Mouse (Mus musculus) heart, adult 9 months (tissue): ENCODE data around the gene Itga3.
A peak's percentile ranks its signal among the peaks of the same experiment; 100 is the strongest.
"Not testable (repeated sequence)": the region's sequence is repeated elsewhere in the genome, so short reads cannot be mapped to it uniquely, and the experiment has no call there.

Experiments
- DNase-seq, 2 experiments: peaks; one replicate each; pipeline ENCODE4 v3.0.0; 2022; ENCODE audit warnings: low spot score in 2 of 2

Gene Itga3

DNA sequence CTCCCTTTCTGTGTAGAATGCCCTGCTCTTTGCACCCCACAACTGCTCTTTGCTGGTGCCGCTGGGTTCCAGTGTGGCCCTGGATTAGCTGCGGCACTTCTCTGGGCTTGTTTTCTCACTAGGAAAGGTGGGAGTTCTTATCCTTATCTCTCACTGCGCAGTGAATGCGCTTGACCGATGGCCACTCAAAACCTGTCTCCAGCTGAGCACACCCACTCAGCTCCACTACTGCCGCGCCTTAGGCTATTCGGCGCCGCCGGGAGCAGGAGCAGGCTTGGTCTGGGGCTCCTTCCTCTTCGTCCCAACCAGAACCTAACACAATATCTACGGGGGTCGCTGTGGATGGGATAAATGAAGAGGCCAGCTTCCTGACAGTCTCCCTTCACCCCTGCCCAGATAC lies 43.0 kb downstream of the Itga3 start:
- no peak for DNase-seq

DNA sequence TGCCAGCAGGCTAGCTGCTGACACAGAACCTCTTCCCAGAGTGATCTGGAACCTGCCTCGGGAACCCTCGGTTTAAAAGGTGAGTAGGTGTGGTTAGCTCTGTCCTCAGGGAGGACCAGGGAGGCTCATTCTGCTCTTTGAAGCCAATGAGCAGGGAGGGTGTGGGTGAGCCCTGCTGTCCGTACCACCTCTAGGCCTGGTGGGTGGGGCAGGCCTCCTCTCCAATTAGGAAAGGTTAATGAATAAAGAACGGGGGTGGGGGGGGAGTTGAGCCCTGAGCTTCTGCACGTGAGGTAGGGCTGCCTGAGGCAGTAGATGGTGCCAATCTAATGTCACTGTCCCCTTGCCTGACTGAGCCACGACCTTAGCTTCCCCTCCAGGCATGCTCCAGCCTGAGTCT lies 43.7 kb downstream of the Itga3 start:
- DNase-seq: no peak

DNA sequence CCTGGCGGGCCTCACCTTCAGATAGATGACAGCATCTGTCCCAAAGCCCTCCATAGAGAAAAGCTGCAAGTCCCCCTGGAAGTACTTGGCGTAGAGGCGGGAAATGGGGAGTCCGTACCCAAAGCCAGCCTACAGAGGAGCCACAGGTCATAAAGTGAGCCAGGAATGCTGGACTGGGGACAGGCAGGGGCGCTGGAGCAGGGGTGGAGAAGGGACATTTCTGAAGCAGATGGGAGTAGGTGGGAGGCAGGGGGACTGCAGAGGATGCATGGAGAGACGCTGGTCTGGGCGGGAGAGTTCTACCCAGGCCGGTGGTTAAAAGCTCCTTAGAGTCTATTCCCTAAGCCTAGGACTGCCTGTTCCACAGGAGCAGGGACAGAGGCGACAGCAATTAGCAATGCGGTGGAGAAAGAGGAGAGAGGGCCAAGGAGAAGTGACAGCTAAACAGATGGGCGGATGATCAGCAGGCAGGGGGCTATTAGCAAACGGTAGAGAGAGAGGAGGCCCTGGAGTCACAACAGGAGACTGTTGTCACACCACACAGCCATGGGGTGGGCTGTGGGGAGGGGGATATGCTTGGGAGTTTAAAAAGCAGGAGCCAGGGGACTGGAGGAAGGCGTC lies 48.6 kb downstream of the Itga3 start:
- DNase-seq: no peak

DNA sequence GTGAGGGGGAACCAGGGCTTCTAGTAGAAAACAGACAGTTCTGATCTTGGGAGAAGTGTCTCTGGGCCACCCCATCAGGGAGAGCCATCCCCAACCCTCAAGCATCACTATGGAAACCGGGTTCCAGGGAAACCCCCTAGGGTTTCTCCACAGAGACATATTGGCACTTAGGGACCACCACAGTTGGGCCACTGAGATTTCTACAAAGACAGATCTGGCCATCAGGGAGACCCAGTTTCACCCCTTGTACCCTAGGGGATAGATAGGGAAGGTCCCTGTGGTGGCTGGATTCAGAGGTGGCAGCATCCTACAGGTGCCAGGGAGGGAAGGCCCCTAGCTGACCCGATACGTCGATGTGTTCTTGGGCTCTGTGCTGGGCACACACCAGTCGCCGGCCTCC lies 49.8 kb downstream of the Itga3 start:
- no peak for DNase-seq

DNA sequence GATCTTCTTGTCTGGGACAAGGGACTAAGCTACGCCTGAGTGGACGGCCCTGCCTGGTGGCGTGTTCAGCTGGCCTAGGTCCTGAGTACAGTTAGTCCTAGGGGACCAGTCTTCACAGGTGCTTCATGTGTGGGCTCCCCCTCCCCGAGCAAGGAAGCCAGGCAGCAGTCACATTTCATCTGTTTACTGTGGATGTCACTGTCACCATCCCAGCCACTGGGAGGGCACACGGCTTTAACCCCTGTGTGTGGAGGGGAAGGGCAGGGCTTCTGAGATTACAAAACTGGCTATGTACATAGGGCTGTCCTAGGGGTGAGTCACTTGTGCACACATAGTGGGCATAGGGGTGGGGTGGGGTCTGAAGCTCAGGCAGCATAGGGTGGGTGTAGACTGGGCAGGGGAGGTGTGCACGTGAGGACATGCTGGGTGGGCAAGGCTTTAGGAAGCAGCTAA lies 50.5 kb downstream of the Itga3 start:
- no peak for DNase-seq

DNA sequence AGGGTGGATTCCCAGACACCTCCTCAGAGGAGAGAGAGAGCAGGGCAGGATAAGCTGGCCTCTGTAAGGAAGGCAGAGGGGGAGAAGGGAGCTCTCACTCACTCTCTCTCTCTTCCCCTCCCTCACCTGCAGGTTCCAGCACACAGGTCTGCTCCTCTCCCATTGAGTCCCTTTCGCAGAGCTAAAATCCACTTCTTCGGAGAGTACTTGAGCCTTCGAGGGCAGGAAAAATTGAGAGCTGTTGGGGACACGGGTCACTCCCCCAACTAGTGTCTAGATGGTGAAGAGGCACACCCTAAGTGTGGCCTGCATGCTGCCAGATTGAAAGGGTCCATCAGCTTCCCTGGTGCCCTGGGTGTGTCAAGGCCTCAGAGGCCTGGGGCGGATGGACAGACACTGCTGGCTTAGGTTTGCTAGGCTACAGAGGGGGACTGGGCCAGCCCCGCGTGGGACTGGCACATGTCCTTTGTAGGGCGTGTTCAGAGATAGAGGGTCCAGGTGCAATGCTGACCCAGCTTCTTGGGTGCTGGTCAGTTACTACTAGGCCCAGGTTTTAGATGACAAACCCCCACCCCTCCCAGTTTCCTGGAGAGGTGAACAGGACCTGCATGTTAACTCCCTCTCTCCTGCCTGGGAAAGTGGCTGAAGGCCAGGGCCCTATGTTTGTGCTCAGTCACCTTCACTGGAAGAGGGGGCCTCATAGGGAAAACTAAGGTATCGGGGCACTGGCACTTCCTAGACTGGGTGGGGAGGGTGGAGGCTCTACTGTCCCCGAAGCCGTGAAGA lies 51.2 kb downstream of the Itga3 start:
- no peak for DNase-seq

DNA sequence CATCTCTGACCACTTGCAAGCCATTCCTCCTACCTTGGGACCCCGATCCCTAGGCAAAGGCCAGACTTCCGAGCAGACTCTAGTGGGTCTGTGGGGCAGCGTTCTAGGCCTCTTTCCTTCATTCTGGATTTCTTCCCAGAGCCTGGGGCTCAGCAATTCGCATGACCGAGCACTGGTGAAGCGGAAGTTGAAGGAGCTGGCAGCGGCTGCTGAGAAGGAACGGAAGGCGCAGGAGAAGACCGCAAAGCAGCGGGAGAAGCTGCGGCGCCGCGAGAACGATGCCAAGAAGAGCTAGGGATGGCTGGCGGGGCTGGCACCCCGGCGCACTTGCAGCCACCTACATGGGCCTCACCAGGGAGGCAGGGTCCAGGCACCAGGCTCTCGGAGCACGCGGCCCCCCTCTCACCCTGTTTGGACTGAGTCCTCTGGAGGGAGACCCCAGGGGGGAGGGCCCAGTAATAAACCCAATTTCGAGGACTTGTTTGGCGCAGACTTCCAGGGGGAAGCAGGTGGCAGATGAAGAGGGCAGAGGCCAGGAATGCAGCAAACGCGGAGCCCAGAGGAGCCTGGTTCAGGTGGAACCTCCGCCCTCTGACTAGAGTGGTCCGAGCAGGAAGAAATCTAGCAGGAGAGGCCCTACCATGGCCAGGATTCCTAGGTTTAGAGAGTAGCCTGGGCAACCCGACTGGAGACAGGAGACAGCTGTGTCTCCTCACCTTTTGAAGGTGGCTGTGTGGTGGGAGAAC lies 52.0 kb downstream of the Itga3 start:
- DNase-seq: no peak

DNA sequence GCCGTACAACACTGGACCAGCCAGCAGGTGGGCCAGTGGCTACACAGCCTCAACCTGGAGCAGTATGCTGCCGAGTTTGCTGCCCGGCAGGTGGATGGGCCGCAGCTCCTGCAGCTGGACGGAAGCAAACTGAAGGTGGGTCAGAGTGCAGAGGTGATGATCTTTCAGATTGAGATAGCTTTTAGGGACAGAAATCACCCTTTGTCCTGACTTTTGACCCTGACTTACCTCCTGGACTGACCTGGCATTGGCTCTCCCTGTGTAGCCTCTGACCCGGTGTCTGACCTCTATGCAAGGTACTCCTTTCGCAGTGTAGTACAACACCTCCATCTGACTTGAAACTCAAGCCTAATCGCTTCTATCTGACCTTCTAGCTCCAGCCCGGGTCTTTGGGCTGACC lies 53.1 kb downstream of the Itga3 start:
- DNase-seq: no peak

DNA sequence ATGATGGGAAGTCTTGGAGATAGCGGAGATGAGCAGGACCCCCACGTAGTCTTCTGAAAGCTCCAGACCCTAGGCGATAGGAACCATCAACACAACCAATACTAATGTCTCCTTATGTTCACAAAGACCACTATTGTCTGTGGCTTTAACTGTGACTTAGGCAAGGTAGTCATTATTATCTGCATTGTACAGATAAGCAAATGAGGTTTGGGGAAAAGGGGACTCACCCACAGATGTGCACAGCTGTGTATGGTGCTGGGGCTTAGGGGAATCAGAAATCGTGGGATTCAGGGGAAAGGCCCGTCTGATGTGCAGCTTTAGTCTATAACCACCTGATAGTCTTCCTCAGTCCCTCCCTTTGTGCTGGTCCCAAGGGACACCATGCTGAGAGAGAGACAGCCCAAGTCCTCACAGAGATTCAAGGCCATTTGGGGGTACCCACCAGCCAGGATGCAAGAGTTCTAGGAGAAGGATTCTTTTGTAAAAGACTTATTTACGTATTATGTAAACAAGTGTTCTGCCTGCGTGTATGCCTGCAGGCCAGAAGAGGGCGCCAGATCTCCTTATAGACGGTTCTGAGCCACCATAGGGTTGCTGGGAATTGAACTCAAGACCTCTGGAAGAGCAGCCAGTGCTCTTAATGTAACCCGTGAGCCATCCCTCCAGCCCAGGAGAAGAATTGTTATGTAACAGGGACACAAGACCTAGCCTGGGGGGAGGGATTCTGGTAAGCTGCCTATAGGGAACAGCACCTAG lies 54.2 kb downstream of the Itga3 start:
- no peak for DNase-seq

DNA sequence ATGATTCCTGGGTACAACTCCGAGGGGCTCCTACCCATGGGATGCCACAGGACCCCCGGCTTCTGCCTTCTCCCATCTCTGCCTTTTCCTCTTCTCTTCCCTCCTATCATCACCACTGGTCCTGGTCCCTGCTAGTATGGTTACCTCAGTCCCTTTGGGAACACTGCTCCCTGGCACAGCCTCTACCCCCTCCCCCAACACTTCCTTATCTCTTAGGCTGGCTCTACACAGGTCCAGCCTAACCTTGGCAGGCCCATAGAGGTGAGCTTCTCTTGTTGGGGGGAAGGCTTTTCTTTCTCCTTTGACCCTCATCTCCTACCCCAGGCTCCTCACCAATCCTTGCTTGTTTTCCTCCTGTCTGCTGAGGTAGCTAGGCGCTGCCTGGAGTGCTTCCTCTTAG lies 61.1 kb downstream of the Itga3 start:
- DNase-seq: no peak

DNA sequence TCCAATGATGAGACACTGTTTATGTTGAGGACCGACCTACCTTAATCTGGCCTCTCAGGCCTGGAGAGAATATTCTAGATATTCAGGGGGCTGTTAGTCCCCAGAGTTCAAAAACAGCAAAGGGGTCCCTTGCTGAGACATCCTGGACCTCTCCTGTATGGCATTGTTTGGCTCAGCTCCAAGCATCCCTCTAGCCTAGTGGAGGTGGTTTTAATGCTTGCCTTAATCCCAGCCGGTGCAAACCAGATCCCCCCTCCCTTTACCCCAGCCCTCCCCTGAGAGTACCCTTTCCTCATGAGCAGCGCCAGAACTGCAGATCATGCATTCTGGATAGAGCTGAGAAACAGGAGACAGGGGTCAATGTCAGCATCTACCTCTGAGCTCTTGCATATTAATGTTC lies 64.1 kb downstream of the Itga3 start:
- no peak for DNase-seq

DNA sequence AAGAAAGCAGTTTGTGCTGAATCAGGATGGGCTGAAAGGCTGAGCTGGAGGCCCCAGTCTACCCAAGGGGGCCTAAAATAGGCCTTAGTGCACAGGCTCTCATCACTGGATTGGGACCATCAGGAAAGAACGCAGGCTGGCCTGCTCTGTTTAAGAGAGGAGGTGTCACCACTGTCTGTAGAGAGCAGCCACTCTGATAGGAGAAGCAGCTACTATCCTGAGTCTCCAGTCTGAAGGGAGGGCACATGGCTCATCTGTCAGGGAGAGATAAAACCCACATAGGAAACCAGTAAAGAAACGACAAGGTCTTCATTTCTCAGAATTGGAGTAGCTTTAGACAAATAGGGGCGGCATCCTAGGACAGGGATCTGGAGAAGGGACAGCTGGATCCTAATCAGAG lies 64.5 kb downstream of the Itga3 start:
- no peak for DNase-seq

DNA sequence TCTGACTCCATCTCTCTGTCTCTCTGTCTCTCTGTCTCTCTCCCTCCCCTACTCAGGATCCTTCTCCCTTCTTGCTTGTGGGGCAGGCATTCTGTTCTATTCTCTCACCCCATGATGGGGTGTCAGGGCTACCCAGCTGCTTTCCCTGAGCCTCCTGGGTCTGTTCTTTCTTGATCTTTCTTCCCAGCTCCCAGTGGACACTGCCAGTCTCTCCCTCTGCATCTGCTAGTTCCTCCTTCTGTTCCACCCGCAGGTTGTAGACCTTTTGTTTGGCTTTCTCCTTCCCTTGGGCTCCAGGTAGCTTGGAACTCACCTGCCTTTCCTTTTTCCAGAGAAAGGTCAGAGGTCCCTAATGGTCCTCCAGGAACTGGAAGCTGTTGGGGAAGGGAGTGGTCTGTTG lies 65.2 kb downstream of the Itga3 start:
- no peak for DNase-seq

DNA sequence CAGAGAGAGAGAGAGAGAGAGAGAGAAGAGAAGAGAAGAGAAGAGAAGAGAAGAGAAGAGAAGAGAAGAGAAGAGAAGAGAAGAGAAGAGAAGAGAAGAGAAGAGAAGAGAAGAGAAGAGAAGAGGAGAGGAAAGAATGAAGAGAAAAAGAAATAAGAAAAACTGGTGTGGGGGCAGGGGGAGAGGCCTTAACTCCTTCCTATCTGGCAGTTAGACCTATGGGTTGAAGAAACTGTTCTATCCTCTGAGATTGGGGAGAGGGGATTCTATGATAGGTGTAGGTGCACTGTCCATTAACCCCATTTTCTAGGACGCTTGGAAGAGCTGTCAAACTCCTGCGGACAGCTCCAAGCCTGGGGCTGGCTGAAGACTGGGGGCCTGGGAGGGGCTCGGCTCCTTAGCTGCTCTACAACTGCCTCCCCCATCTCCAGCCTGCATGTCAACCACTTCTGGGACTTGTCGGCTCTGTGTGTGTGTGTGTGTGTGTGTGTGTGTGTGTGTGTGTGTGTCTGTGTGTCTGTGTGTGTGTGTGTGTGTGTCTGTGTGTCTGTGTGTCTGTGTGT lies 65.7 kb downstream of the Itga3 start:
- not testable (repeated sequence) for DNase-seq

DNA sequence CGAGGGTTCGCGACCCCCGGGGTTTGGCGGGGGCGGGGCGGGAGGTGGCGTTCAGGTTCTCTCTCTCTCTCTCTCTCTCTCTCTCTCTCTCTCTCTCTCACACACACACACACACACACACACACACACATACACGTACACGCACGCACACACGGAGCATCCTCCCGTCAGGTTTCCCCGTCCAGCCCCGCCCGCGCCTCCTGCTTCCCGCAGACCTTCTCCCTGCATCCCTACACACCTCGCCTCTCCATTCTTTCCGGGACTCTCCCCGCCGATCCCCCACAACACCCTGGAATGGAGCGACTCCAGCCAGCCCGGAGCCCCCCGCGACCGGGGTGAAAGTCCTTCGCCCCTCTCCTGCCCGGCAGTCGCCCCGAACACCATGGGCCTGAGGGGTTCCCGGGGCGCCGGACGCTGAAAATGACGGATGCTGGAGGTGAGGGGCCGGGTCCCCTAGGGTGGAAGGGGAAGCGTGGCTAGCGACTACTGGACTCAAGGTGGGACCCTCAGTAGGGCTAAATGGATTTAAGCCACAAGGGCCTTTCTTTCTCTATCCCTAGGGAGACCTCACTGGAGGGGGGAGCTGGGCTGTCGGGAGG lies 66.4 kb downstream of the Itga3 start:
- DNase-seq: no peak

DNA sequence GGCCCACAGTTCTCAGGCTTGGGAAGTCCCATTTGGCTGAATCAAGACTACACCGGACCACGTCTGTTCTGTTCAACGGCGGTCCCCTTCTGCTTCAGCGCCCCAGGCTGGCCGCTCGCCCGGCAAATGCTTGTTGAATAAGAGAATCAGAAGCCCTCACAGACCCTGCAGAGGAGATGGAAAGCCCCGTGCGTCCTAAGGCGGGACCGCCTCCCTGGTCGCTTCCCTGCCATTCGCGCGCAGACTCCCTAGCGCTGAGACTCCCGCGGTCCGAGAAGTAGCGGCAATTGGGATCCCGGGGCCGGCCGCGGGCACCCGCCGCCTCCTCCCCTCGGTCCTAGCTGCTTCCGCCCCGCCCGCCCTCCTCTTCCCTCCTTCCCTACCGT lies 67.0 kb downstream of the Itga3 start, which contains the start of gene Samd14:
Gene Samd14 (plus strand): TSS at position 251 of the 386 bp plus-strand sequence.
- DNase-seq: peak; percentile 50 to 58

DNA sequence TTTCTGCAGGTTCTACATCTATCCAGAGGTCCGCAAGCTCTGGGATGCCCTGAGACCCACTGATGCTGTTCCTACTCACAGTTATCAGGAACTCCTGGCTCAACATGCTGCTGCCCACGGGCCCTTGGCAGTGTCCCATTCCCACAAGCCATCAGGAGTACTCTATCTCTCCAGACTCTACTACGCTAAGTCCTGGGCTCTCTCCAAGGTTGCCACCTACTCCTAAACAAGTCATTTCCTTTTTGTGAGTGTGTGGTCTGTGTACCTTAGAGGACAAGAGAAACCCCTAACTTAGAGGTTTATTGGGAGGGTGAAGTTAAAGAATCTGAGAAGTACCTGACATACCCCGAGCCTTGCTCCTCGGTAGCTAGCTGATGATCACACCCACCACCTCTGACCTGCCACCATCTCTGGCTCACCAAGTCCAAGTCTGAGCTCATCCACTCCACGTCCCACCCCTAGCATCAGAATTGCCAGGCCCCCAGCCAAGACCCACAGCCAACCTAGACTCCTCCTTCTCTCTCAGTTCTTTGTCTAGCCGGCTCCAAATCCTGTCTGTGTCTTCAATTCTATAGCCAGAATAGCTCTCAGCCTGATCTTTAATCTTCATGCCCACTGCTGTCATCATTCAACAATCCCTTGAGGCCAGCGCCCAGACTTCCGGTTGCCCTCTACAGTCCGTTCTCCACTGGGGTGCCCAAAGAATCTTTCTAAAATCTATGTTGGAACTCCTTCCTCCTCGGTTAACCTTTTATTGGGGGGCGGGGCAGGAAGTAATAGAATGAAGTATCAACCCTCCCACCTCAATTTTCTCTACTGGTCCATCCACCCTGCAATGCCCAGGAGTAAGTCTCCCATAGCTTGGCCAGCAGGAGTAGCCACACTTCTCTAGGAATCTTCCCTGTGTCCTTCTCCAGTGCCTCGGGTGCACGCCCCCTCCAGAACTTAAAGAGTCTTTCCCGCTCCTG lies 67.7 kb downstream of the Itga3 start:
- DNase-seq: no peak

DNA sequence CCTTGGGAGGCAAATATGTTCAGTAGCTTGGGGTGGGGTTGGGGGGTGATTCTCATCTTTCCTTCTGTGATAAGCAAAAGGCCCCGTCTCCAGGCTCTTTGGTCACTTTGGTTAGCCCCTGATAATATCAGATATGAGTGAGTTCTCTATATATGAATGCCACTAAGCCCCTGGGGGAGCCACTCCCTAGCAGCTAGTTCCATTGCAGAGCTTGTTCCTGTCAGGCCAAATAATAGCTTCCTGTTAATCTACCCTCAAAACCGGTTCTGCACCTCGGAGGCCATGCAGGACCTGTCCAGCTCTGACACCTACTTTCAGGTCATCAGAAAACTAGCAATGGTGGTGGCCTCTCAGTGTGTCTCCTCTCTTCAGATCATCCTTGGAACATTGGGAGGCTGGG lies 69.2 kb downstream of the Itga3 start:
- no peak for DNase-seq

DNA sequence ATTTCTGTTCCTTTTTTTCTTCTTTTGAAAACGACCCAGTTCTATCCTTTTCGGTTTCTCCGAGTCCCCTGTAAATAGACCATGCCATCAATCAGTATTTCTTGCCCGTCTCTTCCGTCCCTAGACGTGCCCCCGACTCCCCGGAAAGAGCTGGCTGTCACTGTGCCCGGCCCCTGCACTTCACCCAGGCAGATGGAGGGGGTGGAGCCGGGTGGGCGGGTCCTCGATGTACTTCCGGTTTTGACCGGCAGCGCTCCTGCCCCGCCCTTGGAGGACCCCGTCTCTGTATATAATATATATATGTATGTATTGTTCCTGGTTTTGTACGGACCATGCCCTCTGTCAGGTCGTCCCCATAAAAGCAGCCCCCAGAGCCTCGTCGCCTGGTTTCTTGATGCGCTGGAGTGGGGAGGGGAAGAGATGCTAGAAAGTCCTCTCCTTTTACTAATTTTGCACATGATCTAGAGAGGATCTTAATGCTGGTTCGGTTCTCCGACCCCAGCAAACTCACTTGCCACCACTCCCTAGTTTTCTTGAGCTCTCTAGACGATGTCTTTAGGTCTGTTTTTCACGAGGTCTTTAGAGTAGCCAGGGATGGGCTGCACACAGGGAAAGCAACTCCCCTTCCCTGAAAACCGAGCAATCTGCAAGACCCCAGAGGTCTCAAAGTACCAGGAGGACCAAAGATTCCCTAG lies 69.9 kb downstream of the Itga3 start:
- peak; percentile 69 to 75 for DNase-seq

DNA sequence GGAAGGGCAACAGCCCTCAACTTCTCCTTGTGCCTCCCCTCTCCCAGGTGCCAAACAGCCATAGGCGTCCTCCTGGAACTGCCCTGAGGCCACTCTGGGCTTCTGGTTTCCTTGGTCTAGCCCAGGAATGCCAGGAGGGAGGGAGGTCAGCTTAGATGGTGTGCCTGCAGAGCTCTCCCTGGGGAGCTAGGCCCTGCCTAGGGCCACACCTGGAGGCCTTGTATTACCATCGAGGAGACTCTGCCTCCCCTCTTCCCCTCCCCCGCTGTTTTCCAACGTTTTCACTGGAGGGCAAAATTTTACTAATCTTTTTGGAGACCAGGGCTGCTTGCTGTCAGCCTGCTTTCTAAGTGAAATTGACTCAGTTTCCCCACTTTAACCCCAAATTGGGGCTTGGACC lies 70.6 kb downstream of the Itga3 start:
- no peak for DNase-seq
